Mouse (Mus musculus) layer of hippocampus, adult 2 months (tissue): Measurements from ENCODE around the gene Smyd3. TPM values are rescaled to one million over a fixed set of nuclear protein-coding genes. Genes with fewer than 3 reads are reported as not detected.

Experiments used
- DNase-seq, 2 experiments: peaks; one replicate each; pipeline ENCODE4 v3.0.0; 2022; ENCODE audit warnings: low spot score in 2 of 2
- H3K27ac ChIP-seq: fragments of 200-600 bp; 2 replicates; pipeline ENCODE4 v1.8.1; 2022
- H3K4me3 ChIP-seq: fragments of 200-600 bp; 2 replicates; pipeline ENCODE4 v1.8.1; 2022; ENCODE audit warnings: mild to moderate bottlenecking
- CTCF ChIP-seq: fragments of 200-600 bp; conservative IDR thresholded peaks from 2 replicates; pipeline ENCODE4 v1.8.1; 2022; ENCODE audit warnings: antibody characterized with exemption, mild to moderate bottlenecking, moderate library complexity
- total RNA-seq, 2 experiments: library from RNA; stranded (reverse); gene quantifications; 2 replicates each; pipeline ENCODE4 v1.2.3; 2021

Gene Smyd3
- total RNA-seq, 2 experiments from 2014 or later, result 21.1 to 24.5 TPM

- no peak for DNase-seq
- no peak for TF ChIP-seq CTCF
- H3K4me3 ChIP-seq, result no peak overlapping the region
- H3K27ac ChIP-seq, result no peak overlapping the region
Observed at GRCm38 (mm10) chr1:179198517-179199200, 319.2 kb downstream of the Smyd3 start.

DNA sequence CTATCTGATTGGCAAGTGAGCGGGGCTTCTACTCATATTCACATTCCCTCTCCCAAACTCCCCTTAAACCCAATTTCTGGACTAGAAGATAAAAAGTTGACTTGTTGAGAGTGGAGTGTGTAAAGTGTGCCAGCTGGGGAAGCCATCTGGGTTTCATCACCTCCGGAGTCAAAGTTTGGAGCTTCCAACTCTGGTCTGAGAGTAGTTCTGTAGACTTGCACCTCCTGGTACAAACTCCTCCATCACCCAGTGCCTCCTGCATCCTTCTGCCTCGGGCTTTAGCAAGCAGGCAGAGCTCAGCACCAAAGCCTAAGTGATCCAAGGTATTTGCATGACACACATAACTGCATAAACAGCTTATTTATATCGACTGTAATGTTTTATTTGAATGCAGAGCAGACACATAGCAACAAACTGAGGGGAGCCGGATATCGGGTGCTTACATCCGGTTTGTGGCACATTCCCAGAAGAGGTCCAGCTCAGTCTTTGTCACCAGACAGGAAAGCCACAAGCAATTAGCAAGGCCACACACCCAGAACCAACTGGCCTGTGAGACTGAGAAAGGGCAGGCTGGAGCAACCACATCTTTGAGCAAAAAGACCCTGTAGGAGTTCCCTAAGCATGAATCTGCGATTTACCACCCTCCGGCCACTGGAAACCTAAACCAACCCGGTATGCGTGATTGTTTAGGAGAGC is 319.9 kb downstream of the Smyd3 start:
- H3K4me3 ChIP-seq, result no peak overlapping the region
- no peak overlapping the region for H3K27ac ChIP-seq
- TF ChIP-seq CTCF, result no peak
- no peak for DNase-seq

DNA sequence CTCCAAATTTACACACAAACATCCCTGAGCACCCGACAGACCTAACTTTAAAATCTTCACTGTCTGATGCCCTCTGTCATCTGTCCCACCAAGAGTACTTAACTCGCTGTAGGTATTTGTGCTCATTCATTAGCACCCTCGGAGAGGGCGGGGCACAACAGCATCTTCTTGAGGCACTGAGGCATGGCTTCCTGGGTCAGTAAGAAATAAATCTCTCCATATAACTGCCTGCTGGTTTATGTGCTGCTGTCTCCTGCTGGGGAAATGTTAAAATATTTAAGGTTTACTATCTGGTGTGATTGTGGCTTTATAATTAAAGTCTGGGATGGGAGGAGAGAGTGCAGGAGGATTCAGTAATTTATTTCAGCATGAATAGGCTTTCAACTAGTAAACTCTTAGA is 320.7 kb downstream of the Smyd3 start:
- Histone ChIP-seq H3K27ac (no peak overlapping the region), H3K4me3 (no peak overlapping the region)
- DNase-seq, result no peak
- TF ChIP-seq CTCF, result no peak

GRCm38 (mm10) chr1:179196422-179196821 is 321.4 kb downstream of the Smyd3 start:
- DNase-seq, result no peak
- Histone ChIP-seq H3K4me3 (no peak overlapping the region), H3K27ac (no peak overlapping the region)
- TF ChIP-seq CTCF, result peak; percentile 51

GRCm38 (mm10) chr1:179192781-179193180 is 325.1 kb downstream of the Smyd3 start:
- no peak for TF ChIP-seq CTCF
- H3K4me3 ChIP-seq, result no peak overlapping the region
- DNase-seq, result no peak
- H3K27ac ChIP-seq, result no peak overlapping the region

GRCm38 (mm10) chr1:179190837-179191236 is 327.0 kb downstream of the Smyd3 start:
- no peak for TF ChIP-seq CTCF
- Histone ChIP-seq H3K27ac (no peak overlapping the region), H3K4me3 (no peak overlapping the region)
- DNase-seq, result no peak

DNA sequence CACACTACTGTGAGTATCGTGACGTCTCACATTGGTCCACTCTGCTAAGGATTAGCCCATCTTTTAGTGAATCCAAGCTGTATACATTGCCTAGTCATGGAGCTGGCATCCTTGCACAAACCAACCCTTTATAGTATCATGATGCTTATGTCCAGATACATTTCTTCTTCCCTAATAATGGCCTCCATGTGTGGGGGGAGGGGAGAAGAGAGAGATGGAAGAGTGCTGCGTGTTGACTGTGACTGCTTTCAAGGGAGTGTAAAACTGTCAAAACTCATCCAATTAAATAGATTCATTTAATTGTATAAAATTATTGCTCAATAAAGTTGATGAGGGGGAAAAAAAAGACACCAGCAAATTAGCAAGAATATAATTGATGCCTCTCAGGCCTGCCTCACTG is 330.7 kb downstream of the Smyd3 start:
- H3K27ac ChIP-seq, result no peak overlapping the region
- no peak overlapping the region for H3K4me3 ChIP-seq
- no peak for DNase-seq
- no peak for TF ChIP-seq CTCF

DNA sequence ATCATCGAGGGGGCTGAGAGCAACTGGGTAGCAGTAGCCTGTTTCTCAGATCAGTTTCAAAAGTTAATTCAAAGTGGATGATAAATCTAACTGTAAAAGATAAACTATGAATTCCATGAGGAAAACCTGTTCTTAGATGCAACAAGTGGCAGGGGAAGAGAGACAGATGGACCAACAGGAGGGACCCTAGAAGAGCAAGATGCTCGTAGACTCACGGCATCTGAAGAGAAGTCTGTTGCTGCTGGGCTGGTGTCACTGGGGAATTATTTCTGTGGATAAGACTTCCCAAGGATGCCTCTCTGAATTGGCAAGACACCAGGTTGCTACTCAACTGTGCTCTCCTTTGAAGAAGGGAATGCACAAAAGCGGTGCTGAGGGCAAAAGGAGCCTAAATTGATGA is 333.2 kb downstream of the Smyd3 start:
- TF ChIP-seq CTCF, result no peak
- Histone ChIP-seq H3K27ac (no peak overlapping the region), H3K4me3 (no peak overlapping the region)
- DNase-seq, result peak; percentile 52 to 57

DNA sequence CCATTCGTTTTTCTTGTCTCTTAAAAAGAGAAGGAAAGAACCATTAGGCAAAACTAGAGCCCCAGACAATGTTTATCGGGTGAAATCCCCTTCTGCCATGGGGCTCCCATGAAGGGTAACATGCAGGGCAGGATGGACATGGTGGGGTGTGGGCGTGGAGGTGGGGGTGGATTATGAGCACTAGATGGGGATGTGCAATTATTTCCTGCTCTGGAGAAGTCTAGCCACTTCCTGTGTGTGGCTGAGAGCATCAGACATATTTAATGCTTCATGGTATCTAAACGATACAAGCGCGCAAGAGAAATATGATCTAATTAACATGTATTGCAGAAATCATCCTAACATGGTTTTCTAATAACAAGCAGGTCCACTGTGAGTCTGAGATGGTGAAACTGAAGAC is 334.3 kb downstream of the Smyd3 start:
- no peak for TF ChIP-seq CTCF
- no peak for DNase-seq
- no peak overlapping the region for H3K4me3 ChIP-seq
- H3K27ac ChIP-seq, result no peak overlapping the region

- Histone ChIP-seq H3K27ac (no peak overlapping the region), H3K4me3 (no peak overlapping the region)
- no peak for TF ChIP-seq CTCF
- DNase-seq, result no peak
Observed at GRCm38 (mm10) chr1:179180546-179180945, 337.3 kb downstream of the Smyd3 start.

DNA sequence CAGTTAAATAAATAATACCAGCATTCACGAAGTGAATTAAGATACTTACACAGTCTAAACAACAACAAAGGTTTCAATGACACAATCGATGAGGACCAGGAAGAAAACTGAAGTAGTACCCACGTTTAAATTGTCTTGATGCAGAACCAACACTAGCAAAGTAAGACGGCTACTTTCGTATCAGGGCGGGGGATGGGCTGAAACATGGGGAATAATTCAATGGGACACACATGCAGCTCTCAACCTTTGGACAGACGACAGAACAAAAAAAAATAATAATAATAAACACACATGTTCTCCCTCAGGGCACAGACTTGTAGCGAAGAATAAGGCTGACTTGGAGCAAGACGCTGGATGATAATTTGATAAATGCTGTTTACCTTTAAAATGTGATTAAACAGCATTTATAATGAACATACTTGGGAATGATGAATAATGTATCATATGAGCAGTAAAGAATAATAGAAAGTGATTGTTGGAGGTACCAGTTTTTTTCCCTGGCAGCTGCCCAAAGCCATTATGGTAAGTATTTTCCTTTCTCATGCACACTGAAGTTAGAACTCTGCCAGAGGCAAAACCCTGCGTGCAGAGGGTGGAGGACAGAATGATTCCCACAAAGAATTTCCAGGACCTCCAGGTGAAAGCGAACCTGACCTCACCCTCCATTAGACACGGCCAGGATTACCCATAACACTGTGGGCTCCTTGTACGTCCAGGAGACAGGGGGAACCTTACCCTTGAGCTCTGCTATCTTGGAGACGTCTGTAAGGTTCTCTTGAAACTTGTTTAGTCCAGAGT is 340.8 kb downstream of the Smyd3 start:
- H3K4me3 ChIP-seq, result no peak overlapping the region
- no peak for DNase-seq
- TF ChIP-seq CTCF, result no peak
- H3K27ac ChIP-seq, result no peak overlapping the region

GRCm38 (mm10) chr1:179174241-179174640 is 343.6 kb downstream of the Smyd3 start:
- no peak for TF ChIP-seq CTCF
- H3K4me3 ChIP-seq, result no peak overlapping the region
- DNase-seq, result no peak
- no peak overlapping the region for H3K27ac ChIP-seq

DNA sequence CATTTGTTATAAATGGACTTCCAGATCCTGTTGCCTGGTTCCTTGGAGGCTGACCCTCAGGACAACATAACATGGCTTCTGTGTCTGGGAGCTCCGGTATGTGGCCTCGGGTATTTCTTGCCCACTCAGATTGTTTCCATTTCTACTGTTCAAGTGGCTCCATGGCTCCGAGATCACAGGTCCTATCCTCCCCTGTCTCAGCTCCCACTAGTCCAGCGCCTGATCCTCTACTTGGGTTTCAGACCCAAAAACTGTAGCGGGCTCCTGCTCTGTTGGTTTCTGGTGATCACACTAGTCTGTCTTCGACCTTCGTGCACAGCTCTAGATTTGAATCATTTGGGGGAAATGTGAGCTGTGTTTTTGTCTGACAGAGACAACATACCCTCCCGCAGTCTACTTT is 347.3 kb downstream of the Smyd3 start:
- TF ChIP-seq CTCF, result no peak
- no peak overlapping the region for H3K27ac ChIP-seq
- no peak overlapping the region for H3K4me3 ChIP-seq
- DNase-seq, result no peak
